Mouse (Mus musculus): ENCODE measurements around the gene Diexf.

The Diexf gene

DNA sequence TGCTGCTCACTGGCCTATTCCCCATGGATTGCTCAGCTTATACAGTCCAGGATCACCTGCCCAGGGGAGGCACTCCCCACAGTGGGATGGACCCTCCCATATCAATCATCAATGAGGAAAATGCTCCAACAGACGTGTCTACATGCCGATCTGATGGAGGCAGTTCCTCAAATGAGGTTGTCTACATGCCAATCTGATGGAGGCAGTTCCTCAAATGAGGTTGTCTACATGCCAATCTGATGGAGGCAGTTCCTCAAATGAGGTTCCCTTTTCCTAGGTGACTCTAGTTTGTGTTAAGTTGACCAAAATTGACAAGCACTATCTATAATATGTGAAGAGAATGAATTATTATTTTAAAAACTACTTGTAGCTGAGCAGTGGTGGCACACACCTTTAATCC lies 69.9 kb downstream of the Diexf start:
- CTCF ChIA-PET: no interaction called here

DNA sequence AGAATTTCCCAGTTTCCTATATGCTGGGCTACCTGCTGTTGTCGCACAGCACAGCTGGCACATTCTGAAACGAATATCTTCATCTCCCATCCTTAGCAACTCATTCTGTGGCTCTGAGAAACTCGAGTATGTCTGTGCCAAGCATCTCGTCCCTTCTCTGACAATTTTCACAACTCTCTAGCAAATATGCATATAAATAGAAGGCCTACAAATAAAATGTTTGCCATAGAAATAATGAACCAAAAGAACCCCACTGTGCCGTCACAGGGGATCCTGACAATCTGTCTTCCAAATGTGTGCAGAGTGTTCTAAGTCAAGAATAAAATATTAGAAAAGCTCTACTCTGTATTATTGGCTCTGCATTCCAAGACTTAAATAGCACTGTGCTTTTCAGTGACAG lies 70.5 kb downstream of the Diexf start:
- ChIA-PET CTCF (no interaction called here), POLR2A (no interaction called here)

More for the DNA sequence above, 69.9 kb downstream of the Diexf start:
- POLR2A ChIA-PET: no interaction called here

DNA sequence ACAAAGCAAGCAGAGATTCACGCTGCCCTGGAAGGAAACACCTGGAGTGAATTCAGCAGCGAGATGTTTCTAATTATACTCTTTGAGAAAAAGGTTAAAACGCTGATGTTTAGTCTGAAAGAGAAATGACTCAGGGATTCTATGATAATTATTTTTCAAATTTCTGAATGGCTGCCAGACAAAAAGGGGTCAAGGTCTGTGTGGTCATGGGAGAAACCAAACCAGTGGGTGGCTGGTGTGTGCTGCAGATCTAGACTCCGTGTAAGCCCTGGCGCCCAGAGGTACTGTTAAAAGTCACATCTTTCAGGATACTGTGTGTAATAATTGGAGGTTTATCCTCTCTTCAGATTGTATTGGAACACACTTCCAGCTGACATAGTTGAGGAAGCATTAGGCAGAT lies 75.7 kb downstream of the Diexf start:
- CTCF ChIA-PET: no interaction called here
- POLR2A ChIA-PET: no interaction called here

DNA sequence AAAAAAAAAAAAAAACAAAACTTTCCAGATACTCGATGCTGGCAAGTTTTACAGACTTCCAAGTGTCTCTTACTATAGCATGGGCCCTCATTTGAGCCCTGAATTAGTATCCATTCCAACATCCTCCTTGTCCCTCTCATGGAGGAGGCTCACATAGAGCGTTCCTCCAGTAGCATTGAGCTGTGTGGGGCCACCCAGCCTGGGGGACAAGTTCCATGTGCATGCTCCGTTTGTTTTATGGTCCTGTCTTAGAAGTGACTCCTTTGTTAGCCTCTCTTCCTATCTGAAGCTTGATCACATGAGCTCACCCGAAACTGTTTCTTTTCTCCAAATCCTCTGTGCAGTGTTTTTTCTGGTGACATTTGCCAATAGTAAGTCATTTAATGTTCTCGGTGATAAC lies 77.0 kb downstream of the Diexf start:
- ChIA-PET CTCF (no interaction called here), POLR2A (interaction anchor here in 1 of 4 experiments (0.6 kb wide), 1 partner anchor 174 kb away, joined by 3 read pairs; no protein-coding TSS in a partner anchor)

DNA sequence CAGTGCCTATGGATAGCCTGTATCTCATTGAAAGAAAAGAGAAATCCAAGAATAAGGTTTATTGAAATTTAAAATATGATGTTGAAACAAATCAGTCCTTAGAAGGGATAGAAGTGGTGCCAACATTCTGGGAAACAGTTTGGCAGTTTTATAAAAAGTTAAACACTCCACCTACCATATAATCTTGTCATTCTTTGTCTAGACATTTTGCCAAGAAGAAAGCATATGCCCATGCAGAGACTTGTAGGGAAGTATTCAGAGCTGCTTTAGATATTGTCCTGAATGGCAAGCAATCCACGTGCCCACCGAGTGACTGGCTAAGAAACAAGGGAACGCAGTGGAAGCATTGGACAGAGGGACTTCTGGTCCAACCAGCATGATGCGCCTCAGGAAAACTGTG lies 82.5 kb downstream of the Diexf start:
- ChIA-PET POLR2A (no interaction called here), CTCF (no interaction called here)

DNA sequence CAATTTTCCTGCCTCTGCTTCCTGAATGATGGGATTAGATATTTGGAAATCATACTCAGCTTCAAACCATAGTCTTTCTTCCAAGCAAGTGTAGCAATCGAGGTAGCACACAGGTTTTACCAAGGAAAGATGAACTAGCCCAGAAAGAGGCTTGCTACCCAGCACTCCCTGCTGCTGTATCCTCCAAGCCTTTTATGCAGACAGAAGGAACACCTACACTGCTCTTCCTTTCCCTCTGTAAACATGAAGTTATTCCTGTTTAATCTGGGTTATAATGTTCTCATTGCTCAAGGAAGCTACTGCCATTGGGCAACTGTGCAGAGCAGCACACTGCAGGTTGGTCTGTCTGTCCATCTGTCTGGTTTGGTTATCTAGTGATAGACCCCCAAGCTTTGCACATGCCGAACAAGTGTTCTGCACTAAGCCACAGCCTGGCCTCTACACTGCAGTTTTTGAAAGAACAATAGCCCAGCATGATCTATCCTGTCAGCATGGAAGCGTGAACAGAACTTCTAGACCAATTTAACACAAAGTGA lies 87.2 kb downstream of the Diexf start:
- POLR2A ChIA-PET: no interaction called here
- CTCF ChIA-PET: no interaction called here
